Mouse (Mus musculus) skeletal muscle tissue, postnatal 0 days (tissue): ENCODE results near the gene Snx27. TPM values are rescaled to one million over a fixed set of nuclear protein-coding genes. Genes with fewer than 3 reads are reported as not detected.

ENCODE experiments used
- polyA plus RNA-seq: library from polyadenylated mRNA; unstranded; fragments of >200 nt; fragmentation: Nextera tagmentation; extraction: Ambion mirVana; gene quantifications from 2 replicates; pipeline ENCODE4 v1.2.1, GENCODE M21; 2015

The Snx27 gene
- polyA plus RNA-seq = 16.3 and 17.7 TPM in 2 replicates

GRCm38 (mm10) chr3:94582456-94582891 lies at the start of gene Snx27:
Snx27 (minus strand) TSS chr3:94582716.

GRCm38 (mm10) chr3:94480291-94480884 lies 102.1 kb downstream of the Snx27 start, which contains the start of gene Riiad1:
Riiad1 (minus strand) TSS chr3:94480341.

GRCm38 (mm10) chr3:94477981-94478422 lies 104.5 kb downstream of the Snx27 start, which contains the start of gene Celf3:
Celf3 (plus strand) TSS chr3:94478295.

Other genes starting within 250 kb of the Snx27 start
- gene Them5, start 240.6 kb downstream of the Snx27 start, polyA plus RNA-seq = 10.5 TPM in 1 of 2 replicates, not detected in the other
- gene C2cd4d, start 220.3 kb downstream of the Snx27 start, polyA plus RNA-seq = 1.7 and 1.8 TPM in 2 replicates
- gene Rorc, start 209.9 kb downstream of the Snx27 start, polyA plus RNA-seq = 14.1 and 19.7 TPM in 2 replicates
- 0.35 and 0.40 TPM in 2 replicates for gene Lingo4, start 184.2 kb downstream of the Snx27 start, polyA plus RNA-seq
- gene Tdrkh, start 169.4 kb downstream of the Snx27 start, polyA plus RNA-seq = 13.7 and 15.0 TPM in 2 replicates
- 69.6 and 79.0 TPM in 2 replicates for gene Mrpl9, start 139.4 kb downstream of the Snx27 start, polyA plus RNA-seq
- 0.35 and 0.37 TPM in 2 replicates for gene Oaz3, start 138.8 kb downstream of the Snx27 start, polyA plus RNA-seq
- gene Celf3, start 104.4 kb downstream of the Snx27 start, polyA plus RNA-seq = 0.52 and 0.81 TPM in 2 replicates
- gene Riiad1, start 102.4 kb downstream of the Snx27 start, polyA plus RNA-seq = 10.3 and 11.1 TPM in 2 replicates
- gene Gm10972, start 60.4 kb upstream of the Snx27 start, polyA plus RNA-seq = not detected in 2 replicates
- gene Tuft1, start 76.2 kb upstream of the Snx27 start, polyA plus RNA-seq = 0.58 and 2.2 TPM in 2 replicates
- 0.58 and 1.3 TPM in 2 replicates for gene Selenbp2, start 110.8 kb upstream of the Snx27 start, polyA plus RNA-seq
- gene Cgn, start 203.8 kb upstream of the Snx27 start, polyA plus RNA-seq = 0.19 and 0.46 TPM in 2 replicates